Mouse (Mus musculus) left cerebral cortex, postnatal 4 days (tissue): ENCODE data around the gene Ppp2r3a. TPM values are rescaled to one million over a fixed set of nuclear protein-coding genes. Genes with fewer than 3 reads are reported as not detected.
A peak's percentile ranks its signal among the peaks of the same experiment; 100 is the strongest.

Experiments
- DNase-seq: peaks from one replicate; pipeline ENCODE4 v3.0.0-alpha.2; 2022
- intact Hi-C: fragments of 180-260 bp; cut with DNase I; formaldehyde crosslinking; loops from one replicate; pipeline ENCODE4 v1.15.1; 2025
- total RNA-seq, 2 experiments: library from RNA; stranded (reverse); gene quantifications; 2 replicates each; pipeline ENCODE4 v1.2.3; 2021

Ppp2r3a gene
- total RNA-seq, 2 experiments from 2014 or later, result 49.8 to 52.4 TPM

DNA sequence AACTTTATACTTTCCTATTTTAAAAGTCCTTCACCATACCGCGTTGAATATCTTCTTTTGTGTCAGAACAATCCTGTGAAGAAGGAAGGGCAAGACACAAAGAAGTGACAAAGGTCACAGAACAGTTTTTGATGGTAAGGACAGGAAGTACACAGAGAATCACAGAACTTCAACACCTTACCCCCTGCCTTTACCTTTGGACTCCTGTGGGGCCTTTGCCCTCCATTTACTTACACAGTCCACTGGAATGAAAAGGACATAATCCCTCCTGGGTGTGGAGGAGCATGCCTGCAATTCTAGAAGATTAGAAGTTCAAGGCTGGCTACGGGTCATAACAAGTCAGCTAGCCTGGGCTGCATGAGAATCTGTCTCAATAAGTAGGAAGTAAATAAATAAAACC is 1.5 kb upstream of the Ppp2r3a start:
- intact Hi-C loops, result no loop called here
- no peak for DNase-seq

DNA sequence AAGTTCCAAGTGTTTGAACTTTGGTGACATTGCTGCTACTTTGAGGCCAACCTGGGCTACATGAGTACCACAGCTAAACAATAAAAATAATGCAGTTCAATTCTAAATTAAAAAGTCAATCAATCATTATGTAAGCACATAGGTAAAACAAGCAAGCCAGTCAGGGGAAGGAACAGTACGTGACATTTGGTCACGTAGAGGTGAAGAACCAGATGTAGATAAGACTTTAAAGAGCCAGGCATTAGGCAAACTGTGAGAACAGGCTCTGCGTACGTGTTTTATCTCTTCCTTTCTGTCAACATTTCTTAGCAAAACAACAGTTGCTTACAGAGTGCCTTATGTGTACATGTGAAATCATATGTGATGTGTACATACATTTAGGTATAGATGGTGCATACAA is 946 bp upstream of the Ppp2r3a start:
- DNase-seq, result no peak
- intact Hi-C loops, result no loop called here

DNA sequence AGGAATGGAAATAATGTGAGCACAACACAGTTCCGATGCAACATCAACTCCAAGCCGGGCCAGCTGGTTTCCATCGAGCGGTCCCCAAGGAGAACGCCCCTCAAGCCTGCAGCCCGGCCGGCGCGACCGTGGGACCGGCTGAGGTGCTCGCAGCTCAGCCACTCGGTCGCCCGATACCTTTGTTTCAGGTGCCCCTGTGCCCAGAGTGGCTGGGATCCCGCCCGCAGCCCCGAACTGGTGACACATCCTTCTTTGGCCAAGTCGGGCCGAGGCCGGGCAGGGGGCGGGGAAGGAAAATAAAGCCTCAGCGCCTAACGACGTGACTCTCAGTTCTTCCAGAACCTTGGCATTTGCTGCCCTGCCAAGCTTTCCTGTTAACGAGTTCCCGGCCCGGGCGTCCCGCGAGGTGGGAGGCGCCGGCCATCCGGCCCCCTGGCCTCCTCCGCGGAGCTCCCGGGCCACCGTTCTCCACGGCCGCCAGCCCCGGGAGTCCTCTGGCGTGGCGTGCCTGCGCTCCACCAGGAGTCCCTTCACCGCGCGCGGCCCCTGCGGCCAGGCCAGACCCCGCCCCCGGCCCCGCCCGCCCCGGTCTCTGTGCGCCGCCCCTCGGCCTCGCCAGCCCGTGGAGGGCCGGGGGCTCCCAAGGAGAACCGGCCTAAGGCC is 483 bp downstream of the Ppp2r3a start:
- intact Hi-C loops, result no loop called here
- DNase-seq, result peak; percentile 77

GRCm38 (mm10) chr9:101250486-101250885 is 1.1 kb downstream of the Ppp2r3a start:
- intact Hi-C loops, result no loop called here
- DNase-seq, result no peak

- DNase-seq, result no peak
- intact Hi-C loops, result no loop called here
Measured at GRCm38 (mm10) chr9:101249626-101250025, 2.0 kb downstream of the Ppp2r3a start.

GRCm38 (mm10) chr9:101247541-101247940 is 4.1 kb downstream of the Ppp2r3a start:
- intact Hi-C loops, result no loop called here
- DNase-seq, result no peak

DNA sequence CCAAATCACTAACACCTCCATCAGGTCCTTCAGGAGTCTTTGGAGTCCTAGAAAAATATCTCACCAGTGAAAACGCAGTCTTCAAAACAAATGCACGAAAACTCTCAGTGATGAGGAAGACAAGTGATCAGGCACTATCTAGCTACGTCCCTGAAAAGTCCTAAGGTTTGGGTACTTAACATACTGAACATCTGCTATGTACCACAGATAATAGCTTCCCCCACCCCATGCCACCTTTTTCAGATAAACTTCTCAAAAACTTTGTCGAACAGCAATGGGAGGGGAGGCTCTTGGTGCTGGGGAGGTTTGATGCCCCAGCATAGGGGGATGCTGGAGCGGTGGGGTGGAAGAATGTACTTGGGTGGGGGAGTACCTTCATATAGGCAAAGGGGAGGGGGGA is 6.1 kb downstream of the Ppp2r3a start:
- no peak for DNase-seq
- intact Hi-C loops, result no loop called here

- intact Hi-C loops, result no loop called here
- DNase-seq, result no peak
Measured at GRCm38 (mm10) chr9:101243711-101244110, 7.9 kb downstream of the Ppp2r3a start.

DNA sequence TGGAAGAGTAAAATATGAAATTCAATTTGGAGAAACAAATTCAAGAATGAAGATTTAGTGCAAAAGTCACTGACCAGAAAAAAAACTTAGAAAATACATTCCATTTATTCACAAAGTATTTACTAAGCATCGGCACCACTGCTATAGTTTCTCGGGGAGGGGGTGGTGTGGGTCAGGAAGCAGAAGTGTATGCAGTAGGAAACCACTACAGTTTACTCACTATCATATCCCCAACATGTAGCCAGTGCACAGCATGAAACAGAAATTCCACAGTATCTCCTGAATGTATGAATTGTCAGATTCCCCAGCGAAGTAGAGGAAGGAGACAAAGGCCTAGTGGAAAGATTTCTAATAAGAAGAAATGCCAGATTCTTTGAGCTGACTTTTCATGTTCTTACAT is 11.4 kb downstream of the Ppp2r3a start:
- intact Hi-C loops, result no loop called here
- no peak for DNase-seq

- intact Hi-C loops, result no loop called here
- no peak for DNase-seq
Measured at GRCm38 (mm10) chr9:101235786-101236185, 15.8 kb downstream of the Ppp2r3a start.

- no peak for DNase-seq
- intact Hi-C loops, result no loop called here
Measured at GRCm38 (mm10) chr9:101232034-101232433, 19.6 kb downstream of the Ppp2r3a start.

DNA sequence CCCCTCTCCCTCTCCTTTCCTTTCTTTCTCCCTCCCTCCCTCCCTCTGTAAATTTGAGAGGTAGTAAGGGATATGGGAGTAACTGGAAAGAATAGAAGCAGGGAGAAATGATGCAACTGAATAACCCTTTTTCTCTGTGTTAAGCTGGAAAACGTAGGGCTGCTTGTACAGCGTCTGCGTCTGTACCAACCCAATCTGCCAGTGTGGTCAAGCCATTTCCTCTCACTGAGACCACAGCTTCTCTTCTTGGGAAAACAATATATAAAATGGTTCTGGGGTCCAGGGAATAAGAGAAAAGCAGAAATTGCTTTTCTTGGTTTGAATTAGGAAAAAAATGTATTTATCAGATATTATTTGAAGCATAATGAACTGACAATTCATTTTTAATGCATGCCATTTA is 21.6 kb downstream of the Ppp2r3a start:
- no peak for DNase-seq
- intact Hi-C loops, result no loop called here

- intact Hi-C loops, result no loop called here
- DNase-seq, result no peak
Measured at GRCm38 (mm10) chr9:101228892-101229291, 22.7 kb downstream of the Ppp2r3a start.

- intact Hi-C loops, result no loop called here
- DNase-seq, result no peak
Measured at GRCm38 (mm10) chr9:101207984-101208383, 43.6 kb downstream of the Ppp2r3a start.

GRCm38 (mm10) chr9:101206516-101206915 is 45.1 kb downstream of the Ppp2r3a start:
- DNase-seq, result peak; percentile 26
- intact Hi-C loops, result no loop called here

DNA sequence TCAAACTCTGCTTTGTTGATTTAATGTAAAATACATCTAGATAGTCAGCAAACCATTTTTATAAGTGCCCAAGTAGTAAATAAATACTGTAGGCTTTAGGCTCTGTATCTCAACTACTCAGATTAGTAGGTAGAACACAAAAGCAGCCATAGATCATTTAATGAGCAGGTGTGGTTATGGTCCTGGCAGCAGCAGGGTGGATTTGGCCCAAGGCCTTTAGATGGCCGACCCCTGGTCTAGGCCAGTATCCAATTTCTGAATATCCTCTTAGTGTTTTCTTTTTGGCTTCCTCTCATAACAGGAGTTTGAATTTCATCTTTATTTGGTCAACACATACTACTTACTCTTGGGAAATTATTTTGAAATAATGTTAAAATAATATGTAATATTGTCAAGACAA is 46.4 kb downstream of the Ppp2r3a start:
- peak; percentile 22 for DNase-seq
- intact Hi-C loops, result no loop called here

DNA sequence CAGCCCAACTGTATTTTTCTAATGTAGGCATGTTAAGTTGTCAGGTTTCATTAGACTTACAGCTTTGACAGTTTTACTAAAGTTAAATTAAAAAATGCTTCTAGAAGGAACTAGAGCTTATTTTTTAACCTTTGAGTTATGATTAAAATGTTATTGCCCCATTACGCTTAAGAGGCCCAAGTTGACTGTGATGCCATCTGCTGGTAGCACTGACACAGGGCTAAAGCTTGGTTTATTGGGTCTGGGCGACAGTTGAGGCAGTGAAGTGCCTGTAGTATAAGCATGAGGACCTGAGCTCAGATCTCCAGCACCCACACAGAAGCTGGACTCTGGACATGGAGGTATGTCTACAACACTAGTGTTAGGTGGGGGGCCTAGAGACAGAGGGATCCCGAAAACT is 47.5 kb downstream of the Ppp2r3a start:
- no peak for DNase-seq
- intact Hi-C loops, result no loop called here

GRCm38 (mm10) chr9:101200627-101201026 is 51.0 kb downstream of the Ppp2r3a start:
- intact Hi-C loops, result no loop called here
- no peak for DNase-seq

GRCm38 (mm10) chr9:101198804-101199203 is 52.8 kb downstream of the Ppp2r3a start:
- DNase-seq, result no peak
- intact Hi-C loops, result no loop called here

DNA sequence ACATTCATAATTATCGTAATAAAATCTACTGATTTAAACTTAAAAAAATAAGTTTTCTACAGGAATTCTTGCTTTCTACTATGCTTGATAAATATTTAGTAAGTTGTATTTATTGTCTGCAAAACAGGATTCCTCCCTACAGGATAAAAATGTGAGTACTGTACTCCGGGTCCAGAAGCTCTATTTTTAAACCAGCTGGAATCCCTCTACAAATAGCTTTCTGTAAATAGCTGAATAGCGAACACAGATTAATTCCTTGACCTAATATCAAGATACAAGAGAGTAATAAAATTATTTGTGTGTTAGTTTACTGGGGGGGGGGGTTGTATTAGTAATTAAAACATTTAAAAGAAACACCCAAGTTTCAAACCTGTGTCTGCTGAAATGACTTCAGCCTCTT is 53.3 kb downstream of the Ppp2r3a start:
- intact Hi-C loops, result no loop called here

DNA sequence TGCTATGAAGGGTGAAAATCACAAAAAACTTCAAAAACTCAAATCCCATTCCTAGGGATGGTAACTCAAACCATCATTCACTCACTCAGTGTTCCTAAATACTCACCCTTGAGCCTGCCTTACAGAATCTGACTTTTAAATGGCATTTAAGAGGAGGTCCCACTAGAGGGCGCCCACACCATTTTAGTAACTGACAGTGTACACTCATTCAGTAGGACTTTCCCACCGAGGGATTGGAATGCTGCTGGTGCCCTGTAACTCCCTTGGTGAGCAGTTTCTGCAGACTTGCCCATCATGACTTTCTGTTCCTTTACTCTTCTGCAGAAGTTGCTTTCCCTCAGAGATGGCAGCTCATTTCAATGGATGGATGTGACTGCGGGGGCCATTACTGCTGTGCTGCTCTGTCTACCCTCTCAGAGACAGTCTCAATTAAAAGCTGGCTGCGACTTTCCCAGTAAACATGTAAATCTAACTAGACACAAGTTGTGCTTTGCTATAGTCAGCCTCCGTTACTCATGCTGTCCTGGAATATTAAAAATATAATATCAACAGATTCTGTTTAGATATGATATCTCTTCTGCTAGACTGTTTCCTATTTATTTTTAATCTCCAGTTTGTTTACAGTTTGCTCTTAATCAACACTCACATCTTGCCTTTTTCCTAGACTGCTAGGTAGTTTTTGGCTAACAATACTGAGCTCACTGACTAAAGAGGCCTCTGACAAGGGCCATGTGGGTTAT is 69.5 kb downstream of the Ppp2r3a start:
- intact Hi-C loops, result loop anchor here (10.0 kb wide), 2 partner anchors 123 to 1173 kb away; partner anchors contain the start of gene Ephb1

More for the DNA sequence above, 53.3 kb downstream of the Ppp2r3a start:
- DNase-seq, result no peak

DNA sequence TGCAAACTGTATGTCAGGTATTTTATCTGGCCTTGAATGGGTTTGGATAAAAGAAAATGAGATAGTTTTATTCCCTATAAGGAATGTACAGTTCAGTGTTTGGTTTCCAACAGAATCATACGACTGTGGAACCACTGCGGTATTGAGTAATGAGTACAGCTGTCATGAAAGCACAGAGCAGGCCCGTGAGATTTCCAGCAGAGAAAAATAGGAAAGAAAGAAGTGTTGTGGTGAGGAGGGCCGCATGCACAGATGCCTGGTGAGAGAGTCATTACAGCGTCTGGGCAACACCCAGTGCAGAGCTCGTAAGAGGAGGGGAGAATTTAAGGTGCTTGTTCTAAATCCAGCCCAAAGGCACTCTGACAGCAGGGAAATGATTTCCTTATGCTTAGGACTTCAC is 70.3 kb downstream of the Ppp2r3a start:
- no peak for DNase-seq
- intact Hi-C loops, result loop anchor here (10.0 kb wide), 2 partner anchors 124 to 1174 kb away; partner anchors contain the start of gene Ephb1

More for the DNA sequence above, 69.5 kb downstream of the Ppp2r3a start:
- peak; percentile 92 for DNase-seq
